Mouse (Mus musculus) E14TG2a.4 (cell line): ENCODE measurements at regions not wholly inside any gene's neighbourhood (a gene's known extent, or its start where the extent isn't known, plus 50 kb on each side); places are given as distances from the start of the nearest gene placed in this dataset.

Source experiments
- CTCF ChIP-seq: conservative IDR thresholded peaks from 2 replicates; pipeline ENCODE4 v1.5.1; 2014; ENCODE audit warnings: low read length
- NANOG ChIP-seq: IDR thresholded peaks from 2 replicates; pipeline ENCODE4 v1.6.1; 2014; ENCODE audit warnings: borderline replicate concordance, low read length, mixed read lengths
- POU5F1 ChIP-seq: IDR thresholded peaks from 2 replicates; pipeline ENCODE4 v1.6.1; 2014; ENCODE audit warnings: low read length, borderline replicate concordance

GRCm38 (mm10) chr13:47666470-47666869 is 544.0 kb downstream of the Rnf144b start:
- TF ChIP-seq CTCF (no peak), POU5F1 (no peak), NANOG (no peak)
